Mouse (Mus musculus) c-Kit-positive CD71-negative TER-119-negative erythroid progenitor cells, embryonic 14.5 days (primary cell): ENCODE measurements around the gene Osbpl8.

Experiments used
- DNase-seq: peaks from one replicate; pipeline ENCODE4 v3.0.0-alpha.2; 2013; ENCODE audit warnings: low read depth

The Osbpl8 gene

GRCm38 (mm10) chr10:111315940-111316339, 151.4 kb downstream of the Osbpl8 start:
- DNase-seq = no peak

- no peak for DNase-seq
These were observed 153.5 kb downstream of the Osbpl8 start for GRCm38 (mm10) chr10:111318021-111318420.

GRCm38 (mm10) chr10:111318805-111319500, 154.4 kb downstream of the Osbpl8 start:
- no peak for DNase-seq

GRCm38 (mm10) chr10:111320579-111320978, 156.0 kb downstream of the Osbpl8 start:
- DNase-seq = no peak

GRCm38 (mm10) chr10:111327957-111328356, 163.4 kb downstream of the Osbpl8 start:
- DNase-seq = no peak

GRCm38 (mm10) chr10:111329326-111329725, 164.8 kb downstream of the Osbpl8 start:
- DNase-seq = no peak

GRCm38 (mm10) chr10:111334902-111335301, 170.3 kb downstream of the Osbpl8 start:
- no peak for DNase-seq

GRCm38 (mm10) chr10:111335517-111336352, 171.2 kb downstream of the Osbpl8 start:
- DNase-seq = no peak

- no peak for DNase-seq
These were observed 171.8 kb downstream of the Osbpl8 start for GRCm38 (mm10) chr10:111336353-111336713.

GRCm38 (mm10) chr10:111339296-111339695, 174.7 kb downstream of the Osbpl8 start:
- DNase-seq = no peak

- DNase-seq = no peak
These were observed 177.2 kb downstream of the Osbpl8 start for GRCm38 (mm10) chr10:111341761-111342160.

GRCm38 (mm10) chr10:111343555-111343954, 179.0 kb downstream of the Osbpl8 start:
- DNase-seq = no peak
